Mouse (Mus musculus): ENCODE measurements around the gene Faap100. TPM values are rescaled to one million over a fixed set of nuclear protein-coding genes. Genes with fewer than 3 reads are reported as not detected.

Gene Faap100
- total and polyA plus RNA-seq, 3 experiments = 7.7 to 17.7 (median 14.3) TPM

- dilution Hi-C loops (cut with MboI; ENCODE audit: extremely low pct_ligation_motif_present, extremely low pct_unique_long_range_greater_than_20kb, low sequenced_read_pairs) = no loop called here
Observed at GRCm38 (mm10) chr11:120418592-120418991, 40.0 kb upstream of the Faap100 start.

GRCm38 (mm10) chr11:120417852-120418251 lies 39.3 kb upstream of the Faap100 start:
- Histone ChIP-seq H3K4me2 (ENCODE audit: insufficient read depth, low read depth, poor library complexity, severe bottlenecking) (no peak overlapping the region), H3K79me2 (replicated peaks; ENCODE audit: control insufficient read depth, extremely low read depth, insufficient read depth, poor library complexity, severe bottlenecking) (peaks cover 3% of the 10 kb centered on the region), H3K27ac (ENCODE audit: insufficient read depth, low read depth) (no peak overlapping the region), H3K4me3 (replicated peaks in 1 of 3; ENCODE audit: low read depth in 2 of 3, low read length in 2 of 3, poor library complexity in 1 of 3) (no peak overlapping the region), H3K27me3 (replicated peaks) (no peaks in the 10 kb centered on the region), H3K9ac (ENCODE audit: insufficient read depth, low read depth) (no peak overlapping the region), H3K4me1 (ENCODE audit: control insufficient read depth in 1 of 2, insufficient read depth in 2 of 2) (no peaks in the 10 kb centered on the region), H3K36me3 (replicated peaks in 1 of 2; ENCODE audit: control insufficient read depth in 1 of 2, insufficient read depth in 1 of 2, low read length in 1 of 2) (peaks cover 73 to 91% of the 10 kb centered on the region in 2 experiments), H3K9me3 (replicated peaks; ENCODE audit: low read length) (no peaks in the 10 kb centered on the region)
- dilution Hi-C loops (cut with MboI; ENCODE audit: extremely low pct_ligation_motif_present, extremely low pct_unique_long_range_greater_than_20kb, low sequenced_read_pairs) (no loop called here), in situ Hi-C loops (cut with MboI; ENCODE audit: low pct_ligation_motif_present, low pct_unique_long_range_greater_than_20kb, low sequenced_read_pairs) (no loop called here)
- no peak for DNase-seq (ENCODE audit: extremely low read depth)
- TF ChIP-seq USF2 (conservative IDR thresholded peaks at IDR 0.05; ENCODE audit: low read depth, low read length) (no peak), RCOR1 (conservative IDR thresholded peaks at IDR 0.05; ENCODE audit: low read depth, low read length) (no peak), CHD2 (IDR thresholded peaks at IDR 0.05; ENCODE audit: low read length) (no peak), SIN3A (IDR thresholded peaks at IDR 0.05; ENCODE audit: low read length) (no peak), MAFK (IDR thresholded peaks at IDR 0.05; ENCODE audit: insufficient replicate concordance, low read length) (no peak), MAX (IDR thresholded peaks at IDR 0.05; ENCODE audit: low read length) (no peak), IRF4 (IDR thresholded peaks at IDR 0.05; ENCODE audit: low read depth, low read length) (no peak), JUN (IDR thresholded peaks at IDR 0.05; ENCODE audit: insufficient read depth, low read depth, low read length) (no peak), ZNF384 (IDR thresholded peaks at IDR 0.05; ENCODE audit: low read depth, low read length) (no peak), JUND (conservative IDR thresholded peaks at IDR 0.05; ENCODE audit: low read depth, low read length) (no peak), ZMIZ1 (IDR thresholded peaks at IDR 0.05; ENCODE audit: low read depth, low read length) (no peak), BHLHE40 (IDR thresholded peaks at IDR 0.05; ENCODE audit: low read depth, low read length) (no peak)

More at GRCm38 (mm10) chr11:120418592-120418991, 40.0 kb upstream of the Faap100 start:
- Histone ChIP-seq H3K4me1 (ENCODE audit: control insufficient read depth in 1 of 2, insufficient read depth in 2 of 2) (no peaks in the 10 kb centered on the region), H3K79me2 (replicated peaks; ENCODE audit: control insufficient read depth, extremely low read depth, insufficient read depth, poor library complexity, severe bottlenecking) (peaks cover 10% of the 10 kb centered on the region), H3K27ac (ENCODE audit: insufficient read depth, low read depth) (no peak overlapping the region), H3K27me3 (replicated peaks) (no peaks in the 10 kb centered on the region), H3K36me3 (replicated peaks in 1 of 2; ENCODE audit: control insufficient read depth in 1 of 2, insufficient read depth in 1 of 2, low read length in 1 of 2) (peaks cover 72 to 91% of the 10 kb centered on the region in 2 experiments), H3K9me3 (replicated peaks; ENCODE audit: low read length) (no peaks in the 10 kb centered on the region), H3K4me3 (replicated peaks in 1 of 3; ENCODE audit: low read depth in 2 of 3, low read length in 2 of 3, poor library complexity in 1 of 3) (no peak overlapping the region), H3K4me2 (ENCODE audit: insufficient read depth, low read depth, poor library complexity, severe bottlenecking) (no peak overlapping the region), H3K9ac (ENCODE audit: insufficient read depth, low read depth) (no peak overlapping the region)
- no peak for TF ChIP-seq KAT2A (IDR thresholded peaks at IDR 0.05; ENCODE audit: insufficient replicate concordance, low read length)
- TF ChIP-seq HCFC1 (IDR thresholded peaks at IDR 0.05; ENCODE audit: low read depth, low read length) = no peak
- TF ChIP-seq TBP (conservative IDR thresholded peaks at IDR 0.05; ENCODE audit: low read depth, low read length) = no peak
- no peak for TF ChIP-seq MAZ (IDR thresholded peaks at IDR 0.05; ENCODE audit: low read depth, low read length)
- no peak for TF ChIP-seq CTCF (conservative IDR thresholded peaks at IDR 0.05 in 1 of 2, IDR thresholded peaks at IDR 0.05 in 1 of 2; ENCODE audit: low read depth in 2 of 2, low read length in 2 of 2)
- no peak for TF ChIP-seq BHLHE40 (IDR thresholded peaks at IDR 0.05; ENCODE audit: low read depth, low read length)
- no peak for TF ChIP-seq RAD21 (IDR thresholded peaks at IDR 0.05; ENCODE audit: low read depth, low read length)
- no peak for TF ChIP-seq ELF1 (IDR thresholded peaks at IDR 0.05; ENCODE audit: low read depth, low read length)
- no peak for TF ChIP-seq TCF12 (IDR thresholded peaks at IDR 0.05; ENCODE audit: low read depth, low read length)
- no peak for TF ChIP-seq EP300 (IDR thresholded peaks at IDR 0.05; ENCODE audit: low read length)
- no peak for TF ChIP-seq POLR2AphosphoS2 (IDR thresholded peaks at IDR 0.05; ENCODE audit: low read depth, low read length)
- no peak for TF ChIP-seq IRF4 (IDR thresholded peaks at IDR 0.05; ENCODE audit: low read depth, low read length)
- no peak for TF ChIP-seq USF1 (IDR thresholded peaks at IDR 0.05; ENCODE audit: low read depth, low read length)
- no peak for TF ChIP-seq SIN3A (IDR thresholded peaks at IDR 0.05; ENCODE audit: low read length)
- no peak for TF ChIP-seq CHD1 (IDR thresholded peaks at IDR 0.05; ENCODE audit: low read depth, low read length)
- no peak for TF ChIP-seq ZC3H11A (IDR thresholded peaks at IDR 0.05; ENCODE audit: low read depth, low read length)
- no peak for TF ChIP-seq NELFE (IDR thresholded peaks at IDR 0.05; ENCODE audit: low read depth, low read length)
- no peak for TF ChIP-seq ZKSCAN1 (IDR thresholded peaks at IDR 0.05; ENCODE audit: borderline replicate concordance, low read depth, low read length)
- TF ChIP-seq MYC (IDR thresholded peaks at IDR 0.05; ENCODE audit: low read depth, low read length) = no peak
- TF ChIP-seq CHD2 (IDR thresholded peaks at IDR 0.05; ENCODE audit: low read length) = no peak
- in situ Hi-C loops (cut with MboI; ENCODE audit: low pct_ligation_motif_present, low pct_unique_long_range_greater_than_20kb, low sequenced_read_pairs) = no loop called here
- no peak for DNase-seq (ENCODE audit: extremely low read depth)
